Mouse (Mus musculus): Measurements from ENCODE around the gene Il27ra. TPM values are rescaled to one million over a fixed set of nuclear protein-coding genes. Genes with fewer than 3 reads are reported as not detected.

Il27ra gene
- polyA plus RNA-seq, 1 experiment = 0.12 TPM

DNA sequence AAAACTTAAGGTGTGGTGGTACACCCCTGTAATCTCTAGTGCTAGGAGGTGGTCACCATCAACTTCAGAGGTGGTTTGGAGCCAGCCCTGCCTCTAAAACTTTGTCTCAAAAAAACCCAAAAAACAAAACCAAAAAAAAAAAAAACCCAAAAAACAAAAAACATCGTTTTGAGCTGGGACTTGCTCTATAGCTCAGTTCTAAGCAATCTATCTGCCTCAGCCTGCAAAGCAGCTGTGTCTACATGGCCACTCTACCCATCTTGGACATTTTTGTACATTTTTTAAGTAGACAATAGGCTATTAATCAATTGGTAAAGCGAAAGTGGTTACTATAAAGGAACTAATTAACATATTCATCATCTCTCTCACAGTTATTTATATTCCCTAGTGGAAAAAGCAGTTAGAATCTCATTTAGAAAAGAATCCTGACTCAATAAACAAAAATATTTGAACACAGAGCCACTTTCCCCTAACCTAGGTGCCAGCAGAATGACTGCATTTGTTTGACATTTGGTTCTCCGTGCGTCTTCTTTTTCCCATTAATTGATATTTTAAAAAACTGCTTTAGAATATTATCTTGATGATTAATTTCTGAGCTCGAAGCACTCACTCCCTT is 23.2 kb upstream of the Il27ra start:
- peak overlapping the region; percentile 77 for H3K4me3 ChIP-seq (ENCODE audit: control insufficient read depth, low read depth, low read length)

GRCm38 (mm10) chr8:84065037-84065436 is 22.6 kb upstream of the Il27ra start, which contains the start of gene Gm10643:
Gm10643 (minus strand) TSS chr8:84065137.
- H3K36me3 ChIP-seq (ENCODE audit: control insufficient read depth, insufficient read depth, low read length) = no peaks in the 10 kb centered on the region
- TF ChIP-seq POLR2A (IDR thresholded peaks at IDR 0.05; ENCODE audit: control insufficient read depth, low read depth, low read length) = no peak
- TF ChIP-seq CTCF (IDR thresholded peaks at IDR 0.05; ENCODE audit: control insufficient read depth, insufficient read depth, insufficient replicate concordance, low read depth, low read length) = no peak
- H3K4me3 ChIP-seq (ENCODE audit: control insufficient read depth, low read depth, low read length) = peak within 1 kb of the TSS; percentile 77

More for the DNA sequence above, 23.2 kb upstream of the Il27ra start:
- H3K27ac ChIP-seq (ENCODE audit: control insufficient read depth, insufficient read depth, low read depth, low read length) = peak overlapping the region; percentile 86
- H3K4me1 ChIP-seq (ENCODE audit: control insufficient read depth, insufficient read depth, low read length) = peaks cover 17% of the 10 kb centered on the region
- H3K36me3 ChIP-seq (ENCODE audit: control insufficient read depth, insufficient read depth, low read length) = no peaks in the 10 kb centered on the region
- TF ChIP-seq POLR2A (IDR thresholded peaks at IDR 0.05; ENCODE audit: control insufficient read depth, low read depth, low read length) (no peak), CTCF (IDR thresholded peaks at IDR 0.05; ENCODE audit: control insufficient read depth, insufficient read depth, insufficient replicate concordance, low read depth, low read length) (no peak)
- no peaks in the 10 kb centered on the region for H3K27me3 ChIP-seq (ENCODE audit: control insufficient read depth, insufficient read depth, low read length)

DNA sequence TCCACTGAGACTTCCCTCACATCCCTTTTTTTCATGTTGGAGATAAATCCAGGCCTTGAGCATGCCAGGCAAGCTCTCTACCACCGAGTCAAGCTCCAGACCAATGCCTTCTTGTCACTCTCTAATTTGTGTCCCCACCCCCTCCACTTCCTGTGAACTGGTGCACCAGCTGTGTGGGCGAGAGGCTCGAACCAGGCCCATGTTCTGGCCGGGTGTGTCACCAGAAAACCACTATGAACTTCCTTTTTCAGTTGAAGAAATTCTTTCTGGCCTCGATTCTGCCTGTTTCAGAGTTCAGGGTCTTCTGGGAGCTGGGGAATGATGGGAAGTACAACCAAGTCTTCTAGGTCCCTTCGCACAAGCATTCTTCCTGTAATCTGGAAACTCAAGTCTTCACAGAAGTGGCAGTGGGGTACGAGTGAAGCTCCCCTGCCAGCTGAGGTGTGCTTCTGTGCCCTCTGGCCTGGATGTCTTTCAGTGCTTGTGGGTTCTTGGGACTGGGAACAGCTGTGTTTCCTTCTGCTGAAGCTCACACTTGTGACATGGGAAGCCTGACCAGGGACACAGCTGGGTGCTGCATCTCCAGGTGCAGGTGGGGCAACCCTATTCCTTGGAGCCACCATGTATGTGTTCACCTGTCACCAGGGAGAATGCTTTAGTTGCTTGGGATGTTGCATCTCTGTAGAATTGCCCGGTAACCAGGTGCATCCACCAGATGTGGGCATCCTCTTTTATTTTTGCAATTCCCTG is 21.6 kb upstream of the Il27ra start:
- peaks cover 7% of the 10 kb centered on the region for H3K4me1 ChIP-seq (ENCODE audit: control insufficient read depth, insufficient read depth, low read length)
- peak overlapping the region; percentile 35 for H3K4me3 ChIP-seq (ENCODE audit: control insufficient read depth, low read depth, low read length)
- no peak overlapping the region for H3K27ac ChIP-seq (ENCODE audit: control insufficient read depth, insufficient read depth, low read depth, low read length)
- no peaks in the 10 kb centered on the region for H3K36me3 ChIP-seq (ENCODE audit: control insufficient read depth, insufficient read depth, low read length)
- TF ChIP-seq CTCF (IDR thresholded peaks at IDR 0.05; ENCODE audit: control insufficient read depth, insufficient read depth, insufficient replicate concordance, low read depth, low read length) (no peak), POLR2A (IDR thresholded peaks at IDR 0.05; ENCODE audit: control insufficient read depth, low read depth, low read length) (no peak; the same call in 1 of the 2 replicates)
- H3K27me3 ChIP-seq (ENCODE audit: control insufficient read depth, insufficient read depth, low read length) = no peaks in the 10 kb centered on the region

More at GRCm38 (mm10) chr8:84065037-84065436, 22.6 kb upstream of the Il27ra start, which contains the start of gene Gm10643:
- Histone ChIP-seq H3K27ac (ENCODE audit: control insufficient read depth, insufficient read depth, low read depth, low read length) (peak within 1 kb of the TSS; percentile 86), H3K4me1 (ENCODE audit: control insufficient read depth, insufficient read depth, low read length) (peaks cover 15% of the 10 kb centered on the region), H3K27me3 (ENCODE audit: control insufficient read depth, insufficient read depth, low read length) (no peaks in the 10 kb centered on the region)

DNA sequence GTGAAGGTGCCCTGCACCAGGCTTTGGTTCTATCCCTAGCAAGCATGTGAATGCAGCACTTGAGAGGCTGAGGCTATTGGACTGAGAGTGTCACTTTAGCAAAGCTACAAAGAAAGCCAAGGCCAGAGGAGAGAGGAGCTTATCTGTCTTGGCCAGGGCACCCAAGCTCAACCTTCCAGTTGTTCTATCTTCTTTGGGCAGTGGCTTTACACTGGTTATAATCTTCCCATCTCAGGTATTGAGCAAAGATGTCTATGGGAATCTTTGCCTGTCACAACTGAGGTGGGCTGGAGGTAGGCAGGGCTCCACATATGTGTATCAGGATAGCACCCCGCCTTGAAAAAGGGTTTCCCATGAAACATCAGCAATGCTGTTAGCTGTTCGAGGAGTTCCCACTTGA is 17.9 kb upstream of the Il27ra start:
- TF ChIP-seq CTCF (IDR thresholded peaks at IDR 0.05; ENCODE audit: control insufficient read depth, insufficient read depth, insufficient replicate concordance, low read depth, low read length) (no peak), POLR2A (IDR thresholded peaks at IDR 0.05; ENCODE audit: control insufficient read depth, low read depth, low read length) (no peak)
- Histone ChIP-seq H3K4me1 (ENCODE audit: control insufficient read depth, insufficient read depth, low read length) (no peaks in the 10 kb centered on the region; the same call in 1 of the 2 replicates), H3K36me3 (ENCODE audit: control insufficient read depth, insufficient read depth, low read length) (no peaks in the 10 kb centered on the region), H3K4me3 (ENCODE audit: control insufficient read depth, low read depth, low read length) (no peak overlapping the region), H3K27ac (ENCODE audit: control insufficient read depth, insufficient read depth, low read depth, low read length) (no peak overlapping the region), H3K27me3 (ENCODE audit: control insufficient read depth, insufficient read depth, low read length) (no peaks in the 10 kb centered on the region)

DNA sequence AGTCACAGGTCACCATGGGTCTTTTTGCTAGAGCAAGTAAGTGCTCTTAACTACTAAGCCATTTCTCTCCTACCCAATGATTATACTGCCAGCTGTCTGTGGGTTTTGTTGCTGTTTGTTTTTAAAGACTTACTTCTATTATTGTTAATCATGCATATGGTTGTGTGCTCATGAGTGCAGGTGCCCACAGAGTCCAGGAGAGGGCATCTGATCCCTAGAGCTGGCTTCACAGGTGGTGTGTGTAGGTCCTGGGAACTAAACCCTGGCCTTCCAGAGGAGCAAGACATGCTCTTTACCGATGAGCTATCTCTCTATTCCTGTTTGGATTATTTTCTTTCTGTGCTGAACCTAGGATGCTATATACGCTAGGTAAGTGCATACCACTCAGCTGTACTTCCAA is 16.8 kb upstream of the Il27ra start:
- H3K4me1 ChIP-seq (ENCODE audit: control insufficient read depth, insufficient read depth, low read length) = no peaks in the 10 kb centered on the region; the same call in 1 of the 2 replicates
- TF ChIP-seq POLR2A (IDR thresholded peaks at IDR 0.05; ENCODE audit: control insufficient read depth, low read depth, low read length) (no peak), CTCF (IDR thresholded peaks at IDR 0.05; ENCODE audit: control insufficient read depth, insufficient read depth, insufficient replicate concordance, low read depth, low read length) (no peak)
- no peaks in the 10 kb centered on the region for H3K36me3 ChIP-seq (ENCODE audit: control insufficient read depth, insufficient read depth, low read length)
- no peak overlapping the region for H3K27ac ChIP-seq (ENCODE audit: control insufficient read depth, insufficient read depth, low read depth, low read length)
- H3K4me3 ChIP-seq (ENCODE audit: control insufficient read depth, low read depth, low read length) = no peak overlapping the region
- H3K27me3 ChIP-seq (ENCODE audit: control insufficient read depth, insufficient read depth, low read length) = no peaks in the 10 kb centered on the region

GRCm38 (mm10) chr8:84057827-84058226 is 15.4 kb upstream of the Il27ra start:
- Histone ChIP-seq H3K27ac (ENCODE audit: control insufficient read depth, insufficient read depth, low read depth, low read length) (no peak overlapping the region), H3K4me3 (ENCODE audit: control insufficient read depth, low read depth, low read length) (no peak overlapping the region), H3K36me3 (ENCODE audit: control insufficient read depth, insufficient read depth, low read length) (no peaks in the 10 kb centered on the region), H3K4me1 (ENCODE audit: control insufficient read depth, insufficient read depth, low read length) (no peaks in the 10 kb centered on the region), H3K27me3 (ENCODE audit: control insufficient read depth, insufficient read depth, low read length) (no peaks in the 10 kb centered on the region)
- TF ChIP-seq POLR2A (IDR thresholded peaks at IDR 0.05; ENCODE audit: control insufficient read depth, low read depth, low read length) (peak; percentile 21; the same call in 1 of the 2 replicates), CTCF (IDR thresholded peaks at IDR 0.05; ENCODE audit: control insufficient read depth, insufficient read depth, insufficient replicate concordance, low read depth, low read length) (no peak)

- no peaks in the 10 kb centered on the region for H3K27me3 ChIP-seq (ENCODE audit: control insufficient read depth, insufficient read depth, low read length)
- no peaks in the 10 kb centered on the region for H3K4me1 ChIP-seq (ENCODE audit: control insufficient read depth, insufficient read depth, low read length)
- no peak overlapping the region for H3K27ac ChIP-seq (ENCODE audit: control insufficient read depth, insufficient read depth, low read depth, low read length)
- H3K36me3 ChIP-seq (ENCODE audit: control insufficient read depth, insufficient read depth, low read length) = no peaks in the 10 kb centered on the region
- TF ChIP-seq CTCF (IDR thresholded peaks at IDR 0.05; ENCODE audit: control insufficient read depth, insufficient read depth, insufficient replicate concordance, low read depth, low read length) (no peak), POLR2A (IDR thresholded peaks at IDR 0.05; ENCODE audit: control insufficient read depth, low read depth, low read length) (no peak)
- no peak overlapping the region for H3K4me3 ChIP-seq (ENCODE audit: control insufficient read depth, low read depth, low read length)
Measured at GRCm38 (mm10) chr8:84053229-84053628, 10.8 kb upstream of the Il27ra start.
